Mouse (Mus musculus) testis, adult 2 months (tissue): ENCODE measurements around the gene Mrpl12. TPM values are rescaled to one million over a fixed set of nuclear protein-coding genes. Genes with fewer than 3 reads are reported as not detected.

Experiments used
- H3K27ac ChIP-seq: fragments of 200-500 bp; 2 replicates; pipeline ENCODE4 v1.5.1; 2012; ENCODE audit warnings: low read depth, low read length; ENCODE audit not compliant: control insufficient read depth, insufficient read depth
- H3K27me3 ChIP-seq: fragments of 200-500 bp; 2 replicates; pipeline ENCODE4 v1.6.1; 2012; ENCODE audit warnings: mild to moderate bottlenecking, low read length, moderate library complexity; ENCODE audit not compliant: control insufficient read depth, insufficient read depth
- H3K36me3 ChIP-seq: fragments of 200-500 bp; 2 replicates; pipeline ENCODE4 v1.6.1; 2012; ENCODE audit warnings: mild to moderate bottlenecking, low read length; ENCODE audit not compliant: control insufficient read depth, insufficient read depth
- H3K4me1 ChIP-seq: fragments of 200-500 bp; 2 replicates; pipeline ENCODE4 v1.6.1; 2012; ENCODE audit warnings: low read length; ENCODE audit not compliant: control insufficient read depth, insufficient read depth
- H3K4me3 ChIP-seq: fragments of 200-500 bp; 2 replicates; pipeline ENCODE4 v1.5.1; 2012; ENCODE audit warnings: low read depth, mild to moderate bottlenecking, low read length, moderate library complexity, mixed read lengths; ENCODE audit not compliant: control insufficient read depth
- CTCF ChIP-seq: fragments of 200-500 bp; IDR thresholded peaks from 2 replicates; pipeline ENCODE4 v1.5.1; 2012; ENCODE audit warnings: low read depth, mild to moderate bottlenecking, inconsistent platforms, low read length, moderate library complexity; ENCODE audit not compliant: control insufficient read depth, insufficient read depth, insufficient replicate concordance
- POLR2A ChIP-seq: fragments of 200-500 bp; IDR thresholded peaks from 2 replicates; pipeline ENCODE4 v1.6.1; 2012; ENCODE audit warnings: low read depth, mild to moderate bottlenecking, inconsistent platforms, low read length, moderate library complexity; ENCODE audit not compliant: control insufficient read depth
- polyA plus RNA-seq: library from polyadenylated mRNA; depleted of rRNA; stranded (reverse); fragments of >200 nt; gene quantifications from 2 replicates; pipeline ENCODE4 v1.2.3, GENCODE M21; 2012

The Mrpl12 gene
- polyA plus RNA-seq, 1 experiment: 84.6 TPM

DNA sequence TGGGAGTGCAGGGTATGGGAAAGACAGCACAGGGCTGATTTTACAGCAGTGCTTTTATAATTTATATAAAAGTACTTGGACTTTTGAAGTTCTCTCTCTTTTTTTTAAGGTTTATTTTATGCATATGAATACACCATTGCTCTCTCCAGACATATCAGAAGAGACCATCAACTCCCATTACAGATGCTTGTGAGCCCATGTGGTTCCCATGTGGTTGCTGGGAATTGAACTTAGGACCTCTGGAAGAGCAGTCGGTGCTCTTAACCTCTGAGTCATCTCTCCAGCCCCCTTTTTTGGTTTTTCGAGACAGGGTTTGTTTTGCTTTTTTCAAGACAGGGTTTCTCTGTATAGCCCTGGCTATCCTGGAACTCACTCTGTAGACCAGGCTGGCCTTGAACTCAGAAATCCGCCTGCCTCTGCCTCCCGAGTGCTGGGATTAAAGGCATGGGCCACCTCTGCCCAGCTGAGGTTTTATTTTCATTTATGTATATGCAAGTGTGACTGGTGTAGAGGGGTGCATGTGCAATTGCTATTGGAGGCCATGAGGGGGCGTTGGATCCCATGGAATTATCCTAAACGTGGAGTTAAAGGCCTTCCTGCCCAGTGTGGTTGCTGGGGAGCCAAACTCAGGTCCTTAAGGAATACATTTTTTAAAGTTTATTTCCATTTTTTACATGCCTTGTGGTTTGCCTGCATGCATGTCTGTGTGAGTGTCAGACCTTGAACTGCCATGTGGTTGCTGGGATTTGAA lies 25.4 kb upstream of the Mrpl12 start:
- TF ChIP-seq POLR2A (no peak), CTCF (no peak)
- H3K36me3 ChIP-seq: no peaks in the 10 kb centered on the region
- H3K27ac ChIP-seq: no peak overlapping the region
- H3K27me3 ChIP-seq: no peaks in the 10 kb centered on the region
- peaks cover 5% of the 10 kb centered on the region for H3K4me1 ChIP-seq
- H3K4me3 ChIP-seq: peak overlapping the region; percentile 85

DNA sequence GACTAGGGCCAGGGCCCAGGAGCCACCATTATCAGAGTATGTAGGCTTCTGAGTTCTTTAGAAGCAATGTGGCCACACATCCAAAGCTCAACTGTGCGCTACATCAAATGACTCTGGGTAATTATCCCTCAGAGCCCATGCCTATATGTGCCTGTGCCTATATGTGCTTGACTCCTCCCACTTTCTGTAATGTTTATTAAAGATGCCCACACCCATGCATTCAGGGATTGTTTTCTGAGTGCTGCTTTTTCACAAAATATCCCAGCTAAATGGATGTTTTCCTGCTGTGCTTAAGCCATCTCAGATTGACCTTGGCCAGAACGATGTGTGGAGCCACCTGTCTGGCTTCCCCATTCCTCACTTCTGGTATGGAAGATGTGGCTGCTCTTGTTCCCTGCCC lies 20.9 kb upstream of the Mrpl12 start:
- Histone ChIP-seq H3K27ac (no peak overlapping the region), H3K36me3 (no peaks in the 10 kb centered on the region), H3K27me3 (no peaks in the 10 kb centered on the region), H3K4me1 (peaks cover 6% of the 10 kb centered on the region), H3K4me3 (no peak overlapping the region)
- TF ChIP-seq CTCF (no peak), POLR2A (no peak)

DNA sequence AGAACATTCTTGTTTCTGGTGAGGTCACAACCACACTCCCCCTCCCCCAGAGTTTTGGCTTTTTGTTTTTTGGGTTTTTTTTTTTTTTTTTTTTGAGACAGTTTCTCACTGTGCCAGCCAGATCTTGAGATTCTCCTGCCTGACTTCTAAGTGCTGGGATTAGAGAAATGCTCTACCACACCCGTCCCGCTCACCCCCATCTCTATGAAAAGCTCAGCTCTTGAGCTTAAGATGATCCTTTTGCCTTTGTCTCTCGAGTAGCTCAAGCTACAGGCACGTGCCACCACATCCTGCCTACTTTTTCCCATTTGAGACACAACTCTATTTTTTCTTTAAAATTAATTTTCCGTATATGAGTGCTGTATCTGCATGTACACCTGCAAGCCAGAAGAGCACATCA lies 20.0 kb upstream of the Mrpl12 start:
- no peak overlapping the region for H3K4me3 ChIP-seq
- peaks cover 5% of the 10 kb centered on the region; the same call in 1 of the 2 replicates for H3K4me1 ChIP-seq
- TF ChIP-seq CTCF: no peak
- TF ChIP-seq POLR2A: no peak
- H3K36me3 ChIP-seq: no peaks in the 10 kb centered on the region; the same call in 1 of the 2 replicates
- no peak overlapping the region for H3K27ac ChIP-seq
- no peaks in the 10 kb centered on the region for H3K27me3 ChIP-seq

DNA sequence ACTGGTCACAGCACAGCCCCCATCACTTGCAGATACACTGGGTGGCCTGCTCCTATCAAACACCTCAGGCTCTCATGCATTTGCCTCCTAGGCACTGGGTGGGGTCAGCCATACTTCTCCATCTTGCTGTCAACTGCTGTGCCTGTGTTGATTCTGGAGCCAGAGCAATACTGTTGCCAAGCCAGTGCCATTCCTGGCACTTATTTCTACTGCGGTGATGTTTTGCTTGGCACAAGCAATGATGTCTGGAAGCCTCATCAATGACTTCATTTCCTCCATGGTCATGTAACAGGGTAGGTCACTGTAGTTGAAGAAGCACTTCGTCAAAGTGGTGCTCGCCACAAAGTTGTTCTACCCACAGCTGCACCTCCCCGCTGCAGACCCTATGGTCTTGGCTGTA lies 18.9 kb upstream of the Mrpl12 start:
- Histone ChIP-seq H3K4me3 (no peak overlapping the region), H3K36me3 (peaks cover 1% of the 10 kb centered on the region; the same call in 1 of the 2 replicates)

DNA sequence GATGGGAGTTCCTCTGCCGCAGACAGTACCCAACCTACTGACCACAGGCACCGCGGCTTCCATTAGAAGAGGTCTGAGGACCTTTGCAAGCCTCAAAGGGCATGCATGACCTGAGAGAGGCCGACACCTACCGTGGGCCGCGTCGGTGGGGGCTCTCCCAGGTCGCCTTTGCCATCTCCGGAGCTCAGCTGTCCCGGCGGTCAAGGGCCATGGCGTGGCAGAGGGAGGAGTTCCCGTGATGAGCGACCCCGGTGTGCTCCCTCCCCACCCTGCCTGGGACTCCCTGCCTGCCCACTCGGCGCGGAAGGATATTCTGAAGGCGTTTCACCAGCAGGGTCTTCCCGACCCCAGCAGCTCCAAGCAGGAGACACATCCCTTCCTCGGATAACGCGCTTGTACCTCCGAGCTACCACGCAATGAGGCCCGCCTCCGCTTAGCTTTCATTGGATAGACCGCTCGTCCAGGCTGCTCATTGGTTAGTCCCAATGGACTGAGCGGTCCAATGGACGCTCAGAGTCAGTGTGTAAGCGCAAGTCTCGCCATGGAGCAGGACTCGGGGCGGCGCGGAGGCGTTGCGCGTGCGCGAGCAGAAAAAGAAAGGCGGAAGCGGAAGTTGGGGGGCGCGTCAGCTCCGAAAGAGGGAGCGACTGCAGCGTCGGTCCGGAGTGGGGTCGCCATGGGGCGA lies 17.2 kb upstream of the Mrpl12 start, which contains the start of gene Arl16:
Gene Arl16, minus strand, starts transcription at position 557 of the 685 bp plus-strand sequence.
- peaks cover 5% of the 10 kb centered on the region; the same call in 1 of the 2 replicates for H3K4me1 ChIP-seq
- H3K36me3 ChIP-seq: peaks cover 1% of the 10 kb centered on the region; the same call in 1 of the 2 replicates
- H3K27me3 ChIP-seq: no peaks in the 10 kb centered on the region
- H3K27ac ChIP-seq: peak within 1 kb of the TSS; percentile 73
- H3K4me3 ChIP-seq: peak within 1 kb of the TSS; percentile 95
- TF ChIP-seq CTCF (no peak), POLR2A (peak; percentile 88)

More for the DNA sequence above, 18.9 kb upstream of the Mrpl12 start:
- Histone ChIP-seq H3K27ac (no peak overlapping the region), H3K27me3 (no peaks in the 10 kb centered on the region), H3K4me1 (peaks cover 5% of the 10 kb centered on the region; the same call in 1 of the 2 replicates)
- TF ChIP-seq CTCF: no peak
- no peak for TF ChIP-seq POLR2A

DNA sequence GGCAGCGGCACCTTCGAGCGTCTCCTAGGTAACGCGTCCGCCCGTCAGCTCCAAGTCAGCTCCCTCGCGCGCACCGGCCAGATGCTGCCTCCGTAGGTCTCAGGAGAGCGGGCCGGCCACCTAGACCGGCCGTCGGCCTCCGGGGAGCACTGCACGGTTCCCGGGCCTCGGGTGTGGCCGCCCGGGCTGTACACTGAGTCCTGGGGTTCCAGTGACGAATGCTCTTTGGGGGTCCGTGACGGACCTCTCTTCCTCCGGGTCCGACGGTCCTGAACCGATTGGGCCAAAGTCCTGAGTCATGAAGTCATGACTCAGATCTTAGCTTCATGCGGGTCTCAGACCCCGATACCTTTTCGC lies 16.7 kb upstream of the Mrpl12 start:
- Histone ChIP-seq H3K27ac (peak overlapping the region; percentile 73), H3K36me3 (peaks cover 3% of the 10 kb centered on the region; the same call in 1 of the 2 replicates)
- TF ChIP-seq CTCF (no peak), POLR2A (no peak)

DNA sequence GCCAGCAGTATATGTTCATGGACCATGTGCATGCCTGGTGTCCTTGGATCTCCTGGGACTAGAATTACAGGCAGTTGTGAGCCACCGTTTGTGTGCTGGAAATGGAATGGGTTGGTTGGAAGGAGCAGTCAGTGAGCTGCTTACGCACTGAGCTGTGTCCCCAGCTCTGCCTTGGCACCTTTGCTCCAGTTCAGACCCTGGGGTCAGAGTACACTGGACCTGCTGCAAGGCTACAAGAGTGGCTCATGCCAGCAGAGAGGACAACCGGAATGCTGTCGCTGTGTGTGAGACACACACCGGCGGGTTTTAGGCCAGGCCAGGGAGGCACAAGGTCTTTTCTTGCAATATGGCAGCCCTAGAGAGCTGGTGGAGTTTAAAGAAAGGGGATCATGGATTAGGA lies 12.4 kb upstream of the Mrpl12 start:
- no peaks in the 10 kb centered on the region for H3K27me3 ChIP-seq
- no peak overlapping the region for H3K27ac ChIP-seq
- TF ChIP-seq POLR2A: no peak
- no peak for TF ChIP-seq CTCF
- H3K36me3 ChIP-seq: peaks cover 3% of the 10 kb centered on the region; the same call in 1 of the 2 replicates
- H3K4me1 ChIP-seq: no peaks in the 10 kb centered on the region
- no peak overlapping the region for H3K4me3 ChIP-seq

More for the DNA sequence above, 16.7 kb upstream of the Mrpl12 start:
- peak overlapping the region; percentile 95 for H3K4me3 ChIP-seq
- H3K4me1 ChIP-seq: peaks cover 5% of the 10 kb centered on the region; the same call in 1 of the 2 replicates
- no peaks in the 10 kb centered on the region for H3K27me3 ChIP-seq
